Mouse (Mus musculus): ENCODE measurements at regions not wholly inside any gene's neighbourhood (a gene's known extent, or its start where the extent isn't known, plus 50 kb on each side); places are given as distances from the start of the nearest gene placed in this dataset.

DNA sequence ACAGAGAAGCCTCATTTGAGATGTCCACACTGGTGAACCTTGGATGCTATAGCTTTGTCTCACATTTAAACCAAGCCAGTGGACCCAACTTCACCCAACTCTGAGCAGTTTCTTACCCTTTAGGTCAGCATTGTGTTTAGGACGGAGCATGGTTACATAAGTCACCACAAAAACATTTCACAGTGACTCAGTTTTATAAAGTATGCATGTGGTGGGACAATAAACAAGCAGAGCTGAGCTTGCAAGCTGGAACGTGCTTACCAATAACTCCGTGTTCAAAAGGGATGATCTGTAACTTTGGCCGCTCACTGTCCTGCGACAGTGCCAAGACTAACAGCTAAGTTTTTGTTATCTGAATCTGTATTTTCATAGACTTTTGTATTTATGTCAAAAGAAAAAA lies 587.8 kb downstream of the Epha4 start:
- no peak for TF ChIP-seq CHD2 (IDR thresholded peaks at IDR 0.05; ENCODE audit: low read depth, low read length)
- no peak for TF ChIP-seq MAFK (IDR thresholded peaks at IDR 0.05; ENCODE audit: insufficient read depth, low read depth, low read length)

All from ES-E14 (cell line).